Mouse (Mus musculus) C2C12 (cell line): ENCODE measurements around the gene Wwtr1.

ENCODE experiments used
- CTCF ChIP-seq: IDR thresholded peaks from one replicate; pipeline ENCODE4 v1.5.1; 2011; ENCODE audit not compliant: control insufficient read depth, insufficient read depth, insufficient read length
- MYOG ChIP-seq: IDR thresholded peaks from one replicate; pipeline ENCODE4 v1.6.1; 2011; ENCODE audit not compliant: control insufficient read depth, insufficient read length; ENCODE audit errors: extremely low read depth
- USF1 ChIP-seq: IDR thresholded peaks from one replicate; pipeline ENCODE4 v1.6.1; 2011; ENCODE audit warnings: low read depth, mild to moderate bottlenecking, control low read depth, moderate library complexity

DNA sequence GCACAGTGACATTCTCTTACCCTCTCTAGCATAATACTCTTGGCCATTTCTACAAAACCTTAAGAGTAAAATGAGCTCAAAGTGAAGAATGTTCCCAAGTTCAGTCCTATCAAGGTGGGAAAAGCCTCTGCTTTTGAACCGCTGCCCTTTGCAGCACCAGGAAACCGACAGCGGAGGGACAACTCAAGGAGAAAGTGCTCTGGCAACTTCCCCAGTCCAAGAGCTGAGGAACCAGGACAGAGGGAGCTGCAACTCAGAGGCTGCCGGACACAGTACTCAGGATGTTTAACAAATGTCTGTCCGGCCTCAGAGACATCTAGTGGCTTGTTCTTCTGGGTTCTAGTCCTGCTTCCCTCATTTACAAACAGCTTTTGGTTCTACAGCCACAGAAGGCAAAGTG is 93.7 kb downstream of the Wwtr1 start:
- TF ChIP-seq CTCF (no peak), USF1 (no peak), MYOG (no peak)
